Mouse (Mus musculus): ENCODE measurements at regions not wholly inside any gene's neighbourhood (a gene's known extent, or its start where the extent isn't known, plus 50 kb on each side); places are given as distances from the start of the nearest gene placed in this dataset.

GRCm38 (mm10) chr10:46718349-46719087, 1140.9 kb downstream of the Hace1 start:
- Histone ChIP-seq H3K4me2 (ENCODE audit: low read depth, severe bottlenecking) (no peak overlapping the region), H3K4me1 (ENCODE audit: control insufficient read depth, insufficient read depth, low read length) (no peaks in the 10 kb centered on the region), H3K4me3 (ENCODE audit: low read depth, low read length) (no peak overlapping the region), H3K27me3 (ENCODE audit: control insufficient read depth, insufficient read depth, low read length) (no peaks in the 10 kb centered on the region), H3K36me3 (ENCODE audit: control insufficient read depth, insufficient read depth, low read length) (no peaks in the 10 kb centered on the region), H3K27ac (replicated peaks; ENCODE audit: low read depth, low read length) (no peak overlapping the region), H3K9ac (ENCODE audit: low read length) (no peak overlapping the region), H3K9me3 (ENCODE audit: control insufficient read depth, low read length) (no peaks in the 10 kb centered on the region)
- WGBS, result 85% methylated on average over 2 of the region's 2 CpGs
- ATAC-seq (ENCODE audit: insufficient number of reproducible peaks, low FRiP score, low TSS enrichment, low read depth) (no peak), DNase-seq (ENCODE audit: low spot score) (no peak)

- H3K27me3 ChIP-seq (ENCODE audit: control insufficient read depth, insufficient read depth, low read length), result no peaks in the 10 kb centered on the region
- ATAC-seq (ENCODE audit: insufficient number of reproducible peaks, low FRiP score, low TSS enrichment, low read depth), result no peak
- no peaks in the 10 kb centered on the region for H3K4me1 ChIP-seq (ENCODE audit: control insufficient read depth, insufficient read depth, low read length)
- H3K9me3 ChIP-seq (ENCODE audit: control insufficient read depth, low read length), result no peaks in the 10 kb centered on the region
- H3K4me3 ChIP-seq (ENCODE audit: low read depth, low read length), result no peak overlapping the region
- H3K9ac ChIP-seq (ENCODE audit: low read length), result no peak overlapping the region
- no peak overlapping the region for H3K27ac ChIP-seq (replicated peaks; ENCODE audit: low read depth, low read length)
- H3K4me2 ChIP-seq (ENCODE audit: low read depth, severe bottlenecking), result no peak overlapping the region
- DNase-seq (ENCODE audit: low spot score), result no peak
- WGBS, result 82% methylated on average over 2 of the region's 2 CpGs
- H3K36me3 ChIP-seq (ENCODE audit: control insufficient read depth, insufficient read depth, low read length), result no peaks in the 10 kb centered on the region
Observed at GRCm38 (mm10) chr10:46719088-46719469, 1141.5 kb downstream of the Hace1 start.

GRCm38 (mm10) chr10:46723666-46724065, 1146.0 kb downstream of the Hace1 start:
- H3K4me2 ChIP-seq (ENCODE audit: low read depth, severe bottlenecking), result no peak overlapping the region
- no peaks in the 10 kb centered on the region for H3K27me3 ChIP-seq (ENCODE audit: control insufficient read depth, insufficient read depth, low read length)
- ATAC-seq (ENCODE audit: insufficient number of reproducible peaks, low FRiP score, low TSS enrichment, low read depth) (no peak), DNase-seq (ENCODE audit: low spot score) (no peak)
- no peaks in the 10 kb centered on the region for H3K4me1 ChIP-seq (ENCODE audit: control insufficient read depth, insufficient read depth, low read length)
- no peak overlapping the region for H3K27ac ChIP-seq (replicated peaks; ENCODE audit: low read depth, low read length)
- WGBS, result 82% methylated on average over 2 of the region's 2 CpGs
- H3K9ac ChIP-seq (ENCODE audit: low read length), result no peak overlapping the region
- no peaks in the 10 kb centered on the region for H3K36me3 ChIP-seq (ENCODE audit: control insufficient read depth, insufficient read depth, low read length)
- H3K4me3 ChIP-seq (ENCODE audit: low read depth, low read length), result no peak overlapping the region
- H3K9me3 ChIP-seq (ENCODE audit: control insufficient read depth, low read length), result no peaks in the 10 kb centered on the region

GRCm38 (mm10) chr10:46730601-46731000, 1153.0 kb downstream of the Hace1 start:
- Histone ChIP-seq H3K27me3 (ENCODE audit: control insufficient read depth, insufficient read depth, low read length) (no peaks in the 10 kb centered on the region), H3K9ac (ENCODE audit: low read length) (no peak overlapping the region), H3K4me2 (ENCODE audit: low read depth, severe bottlenecking) (no peak overlapping the region), H3K9me3 (ENCODE audit: control insufficient read depth, low read length) (no peaks in the 10 kb centered on the region), H3K36me3 (ENCODE audit: control insufficient read depth, insufficient read depth, low read length) (no peaks in the 10 kb centered on the region), H3K27ac (replicated peaks; ENCODE audit: low read depth, low read length) (no peak overlapping the region), H3K4me1 (ENCODE audit: control insufficient read depth, insufficient read depth, low read length) (no peaks in the 10 kb centered on the region), H3K4me3 (ENCODE audit: low read depth, low read length) (no peak overlapping the region)
- DNase-seq (ENCODE audit: low spot score) (no peak), ATAC-seq (ENCODE audit: insufficient number of reproducible peaks, low FRiP score, low TSS enrichment, low read depth) (no peak)
- WGBS, result 84% methylated on average over 1 of the region's 1 CpGs

GRCm38 (mm10) chr10:46733760-46734265, 1156.2 kb downstream of the Hace1 start:
- 27% methylated on average over 2 of the region's 2 CpGs for WGBS
- Histone ChIP-seq H3K4me1 (ENCODE audit: control insufficient read depth, insufficient read depth, low read length) (no peaks in the 10 kb centered on the region), H3K27ac (replicated peaks; ENCODE audit: low read depth, low read length) (no peak overlapping the region), H3K4me2 (ENCODE audit: low read depth, severe bottlenecking) (no peak overlapping the region), H3K36me3 (ENCODE audit: control insufficient read depth, insufficient read depth, low read length) (no peaks in the 10 kb centered on the region), H3K9me3 (ENCODE audit: control insufficient read depth, low read length) (no peaks in the 10 kb centered on the region), H3K4me3 (ENCODE audit: low read depth, low read length) (no peak overlapping the region), H3K9ac (ENCODE audit: low read length) (no peak overlapping the region), H3K27me3 (ENCODE audit: control insufficient read depth, insufficient read depth, low read length) (no peaks in the 10 kb centered on the region)
- no peak for ATAC-seq (ENCODE audit: insufficient number of reproducible peaks, low FRiP score, low TSS enrichment, low read depth)
- DNase-seq (ENCODE audit: low spot score), result no peak

GRCm38 (mm10) chr10:46741098-46741497, 1163.5 kb downstream of the Hace1 start:
- Histone ChIP-seq H3K4me3 (ENCODE audit: low read depth, low read length) (no peak overlapping the region), H3K36me3 (ENCODE audit: control insufficient read depth, insufficient read depth, low read length) (no peaks in the 10 kb centered on the region), H3K4me1 (ENCODE audit: control insufficient read depth, insufficient read depth, low read length) (no peaks in the 10 kb centered on the region), H3K9me3 (ENCODE audit: control insufficient read depth, low read length) (no peaks in the 10 kb centered on the region), H3K27ac (replicated peaks; ENCODE audit: low read depth, low read length) (no peak overlapping the region), H3K27me3 (ENCODE audit: control insufficient read depth, insufficient read depth, low read length) (no peaks in the 10 kb centered on the region), H3K9ac (ENCODE audit: low read length) (no peak overlapping the region), H3K4me2 (ENCODE audit: low read depth, severe bottlenecking) (no peak overlapping the region)
- DNase-seq (ENCODE audit: low spot score), result no peak
- ATAC-seq (ENCODE audit: insufficient number of reproducible peaks, low FRiP score, low TSS enrichment, low read depth), result no peak
- WGBS, result 90% methylated on average over 3 of the region's 3 CpGs

- whole genome bisulfite sequencing, result 91% methylated on average over 3 of the region's 3 CpGs
Observed at GRCm38 (mm10) chr10:46742131-46742530, 1164.5 kb downstream of the Hace1 start.

GRCm38 (mm10) chr10:46760923-46761322, 1183.3 kb downstream of the Hace1 start:
- no peak overlapping the region for H3K4me2 ChIP-seq (ENCODE audit: low read depth, severe bottlenecking)
- H3K27me3 ChIP-seq (ENCODE audit: control insufficient read depth, insufficient read depth, low read length), result no peaks in the 10 kb centered on the region
- H3K9ac ChIP-seq (ENCODE audit: low read length), result no peak overlapping the region
- no peak overlapping the region for H3K4me3 ChIP-seq (ENCODE audit: low read depth, low read length)
- H3K4me1 ChIP-seq (ENCODE audit: control insufficient read depth, insufficient read depth, low read length), result no peaks in the 10 kb centered on the region
- DNase-seq (ENCODE audit: low spot score) (no peak), ATAC-seq (ENCODE audit: insufficient number of reproducible peaks, low FRiP score, low TSS enrichment, low read depth) (no peak)
- H3K27ac ChIP-seq (replicated peaks; ENCODE audit: low read depth, low read length), result no peak overlapping the region
- no peaks in the 10 kb centered on the region for H3K9me3 ChIP-seq (ENCODE audit: control insufficient read depth, low read length)
- H3K36me3 ChIP-seq (ENCODE audit: control insufficient read depth, insufficient read depth, low read length), result no peaks in the 10 kb centered on the region
- 65% methylated on average over 1 of the region's 1 CpGs for WGBS

More at GRCm38 (mm10) chr10:46742131-46742530, 1164.5 kb downstream of the Hace1 start:
- Histone ChIP-seq H3K9me3 (ENCODE audit: control insufficient read depth, low read length) (no peaks in the 10 kb centered on the region), H3K36me3 (ENCODE audit: control insufficient read depth, insufficient read depth, low read length) (no peaks in the 10 kb centered on the region), H3K27me3 (ENCODE audit: control insufficient read depth, insufficient read depth, low read length) (no peaks in the 10 kb centered on the region), H3K4me1 (ENCODE audit: control insufficient read depth, insufficient read depth, low read length) (no peaks in the 10 kb centered on the region), H3K4me2 (ENCODE audit: low read depth, severe bottlenecking) (no peak overlapping the region), H3K4me3 (ENCODE audit: low read depth, low read length) (no peak overlapping the region), H3K9ac (ENCODE audit: low read length) (no peak overlapping the region), H3K27ac (replicated peaks; ENCODE audit: low read depth, low read length) (no peak overlapping the region)
- DNase-seq (ENCODE audit: low spot score) (no peak), ATAC-seq (ENCODE audit: insufficient number of reproducible peaks, low FRiP score, low TSS enrichment, low read depth) (no peak)

- Histone ChIP-seq H3K27ac (replicated peaks; ENCODE audit: low read depth, low read length) (no peak overlapping the region), H3K27me3 (ENCODE audit: control insufficient read depth, insufficient read depth, low read length) (no peaks in the 10 kb centered on the region), H3K9ac (ENCODE audit: low read length) (no peak overlapping the region), H3K36me3 (ENCODE audit: control insufficient read depth, insufficient read depth, low read length) (no peaks in the 10 kb centered on the region), H3K4me1 (ENCODE audit: control insufficient read depth, insufficient read depth, low read length) (no peaks in the 10 kb centered on the region), H3K9me3 (ENCODE audit: control insufficient read depth, low read length) (no peaks in the 10 kb centered on the region), H3K4me2 (ENCODE audit: low read depth, severe bottlenecking) (no peak overlapping the region), H3K4me3 (ENCODE audit: low read depth, low read length) (no peak overlapping the region)
- WGBS, result 80% methylated on average over 2 of the region's 2 CpGs
- DNase-seq (ENCODE audit: low spot score), result no peak
- no peak for ATAC-seq (ENCODE audit: insufficient number of reproducible peaks, low FRiP score, low TSS enrichment, low read depth)
Observed at GRCm38 (mm10) chr10:46778729-46779128, 1201.1 kb downstream of the Hace1 start.

Data from limb, embryonic 11.5 days (tissue).